Mouse (Mus musculus): ENCODE results near the gene Narfl.

DNA sequence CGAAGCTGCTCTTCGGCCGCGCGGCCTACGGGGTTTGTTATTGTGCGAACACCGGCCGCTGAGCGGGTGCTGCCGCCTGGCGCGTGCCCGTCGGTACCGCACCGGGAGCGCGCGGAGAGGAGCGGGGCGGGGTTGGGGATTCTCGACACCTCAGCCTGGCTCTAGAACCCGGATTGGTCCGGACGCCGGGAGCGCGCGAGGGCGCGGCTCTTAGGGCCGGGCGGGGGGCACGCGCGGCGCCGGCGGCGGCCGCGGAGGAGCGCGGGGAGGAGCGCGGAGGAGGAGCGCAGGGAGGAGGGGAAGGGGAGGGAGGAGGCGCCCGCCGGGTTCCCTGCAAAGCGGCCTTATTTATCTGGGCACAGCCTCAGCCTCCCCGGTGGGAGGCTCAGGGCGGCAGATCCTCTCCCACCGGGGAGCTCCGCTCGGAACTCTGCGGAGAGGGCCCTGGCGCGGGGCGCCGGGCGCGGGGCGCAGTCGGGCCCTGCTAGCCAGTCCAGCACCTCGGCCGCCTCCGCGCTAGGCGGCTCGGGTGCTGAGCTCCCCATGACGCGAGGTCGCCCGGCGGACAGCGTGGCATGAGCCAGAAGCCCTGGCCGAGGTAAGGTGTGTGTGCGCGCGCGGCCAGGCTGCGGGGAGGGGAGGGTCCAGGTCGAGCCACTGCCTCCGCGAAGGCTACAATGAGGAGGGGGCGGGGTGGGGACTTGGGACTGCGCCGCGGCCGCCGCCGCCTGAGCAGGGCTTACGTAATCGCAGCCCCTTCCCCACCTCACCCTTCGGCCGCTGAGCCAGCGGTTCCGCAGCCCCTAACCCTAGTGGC lies 35.4 kb downstream of the Narfl start, which contains the start of gene Fbxl16:
- TF ChIP-seq POLR2A (IDR thresholded peaks at IDR 0.05; ENCODE audit: extremely low read depth, insufficient read depth, low read length) (no peak), CTCF (IDR thresholded peaks at IDR 0.05; ENCODE audit: low read depth, low read length) (no peak)

Measured in liver, adult 2 months (tissue).